Mouse (Mus musculus): ENCODE data around the gene Ccna1. TPM values are rescaled to one million over a fixed set of nuclear protein-coding genes. Genes with fewer than 3 reads are reported as not detected.

The Ccna1 gene
- 1.4 and 1.9 TPM in 2 replicates for polyA plus RNA-seq (2016; fragmentation: Nextera tagmentation; extraction: Ambion mirVana)

- H3K4me3 ChIP-seq = peak within 1 kb of the TSS; percentile 71
- DNase-seq (ENCODE audit: low spot score) = peak; percentile 90
- H3K36me3 ChIP-seq (replicated peaks) = no peaks in the 10 kb centered on the region
- H3K4me1 ChIP-seq = peaks cover 18% of the 10 kb centered on the region
- peak within 1 kb of the TSS; percentile 77 for H3K27ac ChIP-seq (replicated peaks)
- no peaks in the 10 kb centered on the region for H3K9me3 ChIP-seq
- peaks cover 74% of the 10 kb centered on the region for H3K27me3 ChIP-seq (replicated peaks; ENCODE audit: low read depth, poor library complexity, severe bottlenecking)
- WGBS = under 1% methylated on average over 73 of the region's 73 CpGs
Observed at GRCm38 (mm10) chr3:55055038-55055746, at the start of gene Ccna1. Gene Ccna1 (minus strand): TSS chr3:55055501.

GRCm38 (mm10) chr3:55101092-55101491 is 45.8 kb upstream of the Ccna1 start:
- H3K9me3 ChIP-seq = no peaks in the 10 kb centered on the region
- no peaks in the 10 kb centered on the region for H3K27me3 ChIP-seq (replicated peaks; ENCODE audit: low read depth, poor library complexity, severe bottlenecking)
- H3K27ac ChIP-seq (replicated peaks) = no peak overlapping the region
- H3K36me3 ChIP-seq (replicated peaks) = no peaks in the 10 kb centered on the region
- H3K4me3 ChIP-seq = no peak overlapping the region
- DNase-seq (ENCODE audit: low spot score) = no peak
- H3K4me1 ChIP-seq = peaks cover 16% of the 10 kb centered on the region

- Histone ChIP-seq H3K4me1 (peaks cover 18% of the 10 kb centered on the region), H3K4me3 (no peak overlapping the region), H3K27me3 (replicated peaks; ENCODE audit: low read depth, poor library complexity, severe bottlenecking) (no peaks in the 10 kb centered on the region), H3K9me3 (no peaks in the 10 kb centered on the region), H3K27ac (replicated peaks) (no peak overlapping the region), H3K36me3 (replicated peaks) (no peaks in the 10 kb centered on the region)
- no peak for DNase-seq (ENCODE audit: low spot score)
- 84% methylated on average over 11 of the region's 11 CpGs for WGBS
Observed at GRCm38 (mm10) chr3:55098990-55099389, 43.7 kb upstream of the Ccna1 start.

- no peaks in the 10 kb centered on the region for H3K9me3 ChIP-seq
- peaks cover 18% of the 10 kb centered on the region for H3K4me1 ChIP-seq
- H3K27ac ChIP-seq (replicated peaks) = no peak overlapping the region
- 54% methylated on average over 2 of the region's 2 CpGs for whole genome bisulfite sequencing
- no peak overlapping the region for H3K4me3 ChIP-seq
- H3K36me3 ChIP-seq (replicated peaks) = no peaks in the 10 kb centered on the region
- no peaks in the 10 kb centered on the region for H3K27me3 ChIP-seq (replicated peaks; ENCODE audit: low read depth, poor library complexity, severe bottlenecking)
- DNase-seq (ENCODE audit: low spot score) = no peak
Observed at GRCm38 (mm10) chr3:55098014-55098413, 42.7 kb upstream of the Ccna1 start.

GRCm38 (mm10) chr3:55097186-55097585 is 41.9 kb upstream of the Ccna1 start:
- H3K4me1 ChIP-seq = peaks cover 18% of the 10 kb centered on the region
- peak overlapping the region; percentile 79 for H3K27ac ChIP-seq (replicated peaks)
- 82% methylated on average over 2 of the region's 2 CpGs for WGBS
- H3K4me3 ChIP-seq = no peak overlapping the region
- no peaks in the 10 kb centered on the region for H3K9me3 ChIP-seq
- H3K36me3 ChIP-seq (replicated peaks) = no peaks in the 10 kb centered on the region
- no peak for DNase-seq (ENCODE audit: low spot score)
- H3K27me3 ChIP-seq (replicated peaks; ENCODE audit: low read depth, poor library complexity, severe bottlenecking) = no peaks in the 10 kb centered on the region

GRCm38 (mm10) chr3:55096655-55097005 is 41.3 kb upstream of the Ccna1 start:
- DNase-seq (ENCODE audit: low spot score) = no peak
- H3K27ac ChIP-seq (replicated peaks) = peak overlapping the region; percentile 79
- H3K27me3 ChIP-seq (replicated peaks; ENCODE audit: low read depth, poor library complexity, severe bottlenecking) = no peaks in the 10 kb centered on the region
- no peaks in the 10 kb centered on the region for H3K36me3 ChIP-seq (replicated peaks)
- WGBS = 63% methylated on average over 2 of the region's 2 CpGs
- no peaks in the 10 kb centered on the region for H3K9me3 ChIP-seq
- H3K4me3 ChIP-seq = peak overlapping the region; percentile 29; the same call in 1 of the 2 replicates
- H3K4me1 ChIP-seq = peaks cover 18% of the 10 kb centered on the region

- H3K27me3 ChIP-seq (replicated peaks; ENCODE audit: low read depth, poor library complexity, severe bottlenecking) = no peaks in the 10 kb centered on the region
- peak; percentile 70 for DNase-seq (ENCODE audit: low spot score)
- WGBS = 23% methylated on average over 8 of the region's 8 CpGs
- H3K9me3 ChIP-seq = no peaks in the 10 kb centered on the region
- peaks cover 18% of the 10 kb centered on the region for H3K4me1 ChIP-seq
- H3K36me3 ChIP-seq (replicated peaks) = no peaks in the 10 kb centered on the region
- H3K27ac ChIP-seq (replicated peaks) = peak overlapping the region; percentile 79
- peak overlapping the region; percentile 29; the same call in 1 of the 2 replicates for H3K4me3 ChIP-seq
Observed at GRCm38 (mm10) chr3:55095968-55096654, 40.8 kb upstream of the Ccna1 start.

- no peaks in the 10 kb centered on the region for H3K36me3 ChIP-seq (replicated peaks)
- no peak overlapping the region for H3K4me3 ChIP-seq
- 79% methylated on average over 1 of the region's 1 CpGs for WGBS
- H3K27ac ChIP-seq (replicated peaks) = no peak overlapping the region
- peaks cover 18% of the 10 kb centered on the region for H3K4me1 ChIP-seq
- no peaks in the 10 kb centered on the region for H3K9me3 ChIP-seq
- no peak for DNase-seq (ENCODE audit: low spot score)
- H3K27me3 ChIP-seq (replicated peaks; ENCODE audit: low read depth, poor library complexity, severe bottlenecking) = no peaks in the 10 kb centered on the region
Observed at GRCm38 (mm10) chr3:55093161-55093560, 37.9 kb upstream of the Ccna1 start.

- Histone ChIP-seq H3K36me3 (replicated peaks) (no peaks in the 10 kb centered on the region), H3K27ac (replicated peaks) (no peak overlapping the region), H3K4me3 (no peak overlapping the region), H3K9me3 (no peaks in the 10 kb centered on the region), H3K27me3 (replicated peaks; ENCODE audit: low read depth, poor library complexity, severe bottlenecking) (no peaks in the 10 kb centered on the region), H3K4me1 (no peaks in the 10 kb centered on the region)
- WGBS = 81% methylated on average over 4 of the region's 4 CpGs
- no peak for DNase-seq (ENCODE audit: low spot score)
Observed at GRCm38 (mm10) chr3:55089291-55089690, 34.0 kb upstream of the Ccna1 start.

GRCm38 (mm10) chr3:55088843-55089242 is 33.5 kb upstream of the Ccna1 start:
- Histone ChIP-seq H3K4me1 (no peaks in the 10 kb centered on the region), H3K36me3 (replicated peaks) (no peaks in the 10 kb centered on the region), H3K9me3 (no peaks in the 10 kb centered on the region), H3K4me3 (no peak overlapping the region), H3K27ac (replicated peaks) (no peak overlapping the region), H3K27me3 (replicated peaks; ENCODE audit: low read depth, poor library complexity, severe bottlenecking) (no peaks in the 10 kb centered on the region)
- no peak for DNase-seq (ENCODE audit: low spot score)
- 77% methylated on average over 3 of the region's 3 CpGs for WGBS

- H3K27me3 ChIP-seq (replicated peaks; ENCODE audit: low read depth, poor library complexity, severe bottlenecking) = no peaks in the 10 kb centered on the region
- H3K4me1 ChIP-seq = no peaks in the 10 kb centered on the region
- no peaks in the 10 kb centered on the region for H3K36me3 ChIP-seq (replicated peaks)
- no peak for DNase-seq (ENCODE audit: low spot score)
- H3K27ac ChIP-seq (replicated peaks) = no peak overlapping the region
- 73% methylated on average over 4 of the region's 4 CpGs for WGBS
- H3K4me3 ChIP-seq = no peak overlapping the region
- H3K9me3 ChIP-seq = no peaks in the 10 kb centered on the region
Observed at GRCm38 (mm10) chr3:55088359-55088758, 33.1 kb upstream of the Ccna1 start.

GRCm38 (mm10) chr3:55087360-55087759 is 32.1 kb upstream of the Ccna1 start:
- DNase-seq (ENCODE audit: low spot score) = no peak
- Histone ChIP-seq H3K36me3 (replicated peaks) (no peaks in the 10 kb centered on the region), H3K4me3 (no peak overlapping the region), H3K27ac (replicated peaks) (no peak overlapping the region), H3K27me3 (replicated peaks; ENCODE audit: low read depth, poor library complexity, severe bottlenecking) (no peaks in the 10 kb centered on the region), H3K9me3 (no peaks in the 10 kb centered on the region), H3K4me1 (no peaks in the 10 kb centered on the region)
- WGBS = 71% methylated on average over 4 of the region's 4 CpGs

- Histone ChIP-seq H3K9me3 (no peaks in the 10 kb centered on the region), H3K27ac (replicated peaks) (no peak overlapping the region), H3K36me3 (replicated peaks) (no peaks in the 10 kb centered on the region), H3K4me1 (no peaks in the 10 kb centered on the region), H3K27me3 (replicated peaks; ENCODE audit: low read depth, poor library complexity, severe bottlenecking) (no peaks in the 10 kb centered on the region), H3K4me3 (no peak overlapping the region)
- DNase-seq (ENCODE audit: low spot score) = no peak
- WGBS = 89% methylated on average over 5 of the region's 5 CpGs
Observed at GRCm38 (mm10) chr3:55086948-55087347, 31.6 kb upstream of the Ccna1 start.

Data from embryonic facial prominence, embryonic 10.5 days (tissue).